Mouse (Mus musculus): ENCODE data around the gene Elac2. TPM values are rescaled to one million over a fixed set of nuclear protein-coding genes. Genes with fewer than 3 reads are reported as not detected.

Elac2 gene
- polyA plus RNA-seq, 1 experiment from 2014 or later = 19.9 TPM

- no peak overlapping the region for H3K4me3 ChIP-seq
- H3K9ac ChIP-seq = no peak overlapping the region
- no peak for ATAC-seq (ENCODE audit: extremely low read depth, insufficient number of reproducible peaks, low FRiP score, low TSS enrichment)
- no peak overlapping the region for H3K4me2 ChIP-seq
- no peak overlapping the region for H3K27ac ChIP-seq (replicated peaks)
- no peaks in the 10 kb centered on the region for H3K9me3 ChIP-seq
- H3K36me3 ChIP-seq = peaks cover 45% of the 10 kb centered on the region
- H3K4me1 ChIP-seq = peaks cover 8% of the 10 kb centered on the region
- H3K27me3 ChIP-seq (replicated peaks) = no peaks in the 10 kb centered on the region
- WGBS = 82% methylated on average over 11 of the region's 11 CpGs
Observed at GRCm38 (mm10) chr11:65022771-65023170, 43.9 kb downstream of the Elac2 start.

GRCm38 (mm10) chr11:65028049-65028448 is 49.2 kb downstream of the Elac2 start:
- Histone ChIP-seq H3K4me2 (no peak overlapping the region), H3K9me3 (no peaks in the 10 kb centered on the region), H3K36me3 (peaks cover 42% of the 10 kb centered on the region), H3K9ac (no peak overlapping the region), H3K27me3 (replicated peaks) (no peaks in the 10 kb centered on the region), H3K4me3 (no peak overlapping the region), H3K27ac (replicated peaks) (no peak overlapping the region), H3K4me1 (peaks cover 14% of the 10 kb centered on the region)
- no peak for ATAC-seq (ENCODE audit: extremely low read depth, insufficient number of reproducible peaks, low FRiP score, low TSS enrichment)
- WGBS = 76% methylated on average over 5 of the region's 5 CpGs

GRCm38 (mm10) chr11:65030201-65030600 is 51.4 kb downstream of the Elac2 start:
- H3K9me3 ChIP-seq = 0 out of 2 replicates have a peak, but pooled peaks cover 2% of the 10 kb centered on the region
- H3K27ac ChIP-seq (replicated peaks) = no peak overlapping the region
- no peak overlapping the region for H3K9ac ChIP-seq
- no peaks in the 10 kb centered on the region for H3K27me3 ChIP-seq (replicated peaks)
- H3K4me3 ChIP-seq = no peak overlapping the region
- H3K4me2 ChIP-seq = no peak overlapping the region
- H3K36me3 ChIP-seq = peaks cover 48% of the 10 kb centered on the region
- WGBS = 84% methylated on average over 1 of the region's 1 CpGs
- H3K4me1 ChIP-seq = peaks cover 14% of the 10 kb centered on the region
- ATAC-seq (ENCODE audit: extremely low read depth, insufficient number of reproducible peaks, low FRiP score, low TSS enrichment) = no peak

GRCm38 (mm10) chr11:65032221-65032620 is 53.4 kb downstream of the Elac2 start:
- Histone ChIP-seq H3K9ac (no peak overlapping the region), H3K4me2 (no peak overlapping the region), H3K9me3 (0 out of 2 replicates have a peak, but pooled peaks cover 3% of the 10 kb centered on the region), H3K27me3 (replicated peaks) (no peaks in the 10 kb centered on the region), H3K4me3 (no peak overlapping the region), H3K4me1 (peaks cover 5% of the 10 kb centered on the region; the same call in 1 of the 2 replicates), H3K36me3 (peaks cover 51% of the 10 kb centered on the region), H3K27ac (replicated peaks) (no peak overlapping the region)
- WGBS = 80% methylated on average over 7 of the region's 7 CpGs
- no peak for ATAC-seq (ENCODE audit: extremely low read depth, insufficient number of reproducible peaks, low FRiP score, low TSS enrichment)

- no peak for ATAC-seq (ENCODE audit: extremely low read depth, insufficient number of reproducible peaks, low FRiP score, low TSS enrichment)
- 39% methylated on average over 2 of the region's 2 CpGs for WGBS
- peak overlapping the region; percentile 32; the same call in 1 of the 2 replicates for H3K27ac ChIP-seq (replicated peaks)
Observed at GRCm38 (mm10) chr11:65038996-65039395, 60.2 kb downstream of the Elac2 start.

GRCm38 (mm10) chr11:65039517-65040095 is 60.8 kb downstream of the Elac2 start:
- Histone ChIP-seq H3K4me3 (no peak overlapping the region), H3K36me3 (peaks cover 27% of the 10 kb centered on the region), H3K27me3 (replicated peaks) (no peaks in the 10 kb centered on the region), H3K9me3 (0 out of 2 replicates have a peak, but pooled peaks cover 3% of the 10 kb centered on the region), H3K4me2 (no peak overlapping the region), H3K9ac (no peak overlapping the region), H3K4me1 (0 out of 2 replicates have a peak, but pooled peaks cover 2% of the 10 kb centered on the region), H3K27ac (replicated peaks) (peak overlapping the region; percentile 32; the same call in 1 of the 2 replicates)
- ATAC-seq (ENCODE audit: extremely low read depth, insufficient number of reproducible peaks, low FRiP score, low TSS enrichment) = no peak
- 69% methylated on average over 12 of the region's 12 CpGs for WGBS

More at GRCm38 (mm10) chr11:65038996-65039395, 60.2 kb downstream of the Elac2 start:
- H3K36me3 ChIP-seq = peaks cover 33% of the 10 kb centered on the region
- no peak overlapping the region for H3K4me3 ChIP-seq
- H3K4me2 ChIP-seq = no peak overlapping the region
- 0 out of 2 replicates have a peak, but pooled peaks cover 2% of the 10 kb centered on the region for H3K4me1 ChIP-seq
- no peaks in the 10 kb centered on the region for H3K27me3 ChIP-seq (replicated peaks)
- 0 out of 2 replicates have a peak, but pooled peaks cover 3% of the 10 kb centered on the region for H3K9me3 ChIP-seq
- H3K9ac ChIP-seq = no peak overlapping the region

GRCm38 (mm10) chr11:65040556-65040955 is 61.7 kb downstream of the Elac2 start:
- ATAC-seq (ENCODE audit: extremely low read depth, insufficient number of reproducible peaks, low FRiP score, low TSS enrichment) = no peak
- H3K4me2 ChIP-seq = no peak overlapping the region
- no peaks in the 10 kb centered on the region for H3K9me3 ChIP-seq
- no peak overlapping the region for H3K27ac ChIP-seq (replicated peaks)
- 0 out of 2 replicates have a peak, but pooled peaks cover 2% of the 10 kb centered on the region for H3K4me1 ChIP-seq
- H3K27me3 ChIP-seq (replicated peaks) = no peaks in the 10 kb centered on the region
- H3K4me3 ChIP-seq = no peak overlapping the region
- WGBS = 79% methylated on average over 6 of the region's 6 CpGs
- H3K9ac ChIP-seq = no peak overlapping the region
- H3K36me3 ChIP-seq = peaks cover 21% of the 10 kb centered on the region

- Histone ChIP-seq H3K9me3 (no peaks in the 10 kb centered on the region), H3K4me2 (no peak overlapping the region), H3K27ac (replicated peaks) (no peak overlapping the region), H3K27me3 (replicated peaks) (no peaks in the 10 kb centered on the region), H3K9ac (no peak overlapping the region), H3K36me3 (peaks cover 33% of the 10 kb centered on the region), H3K4me1 (no peaks in the 10 kb centered on the region), H3K4me3 (no peak overlapping the region)
- 78% methylated on average over 7 of the region's 7 CpGs for WGBS
- ATAC-seq (ENCODE audit: extremely low read depth, insufficient number of reproducible peaks, low FRiP score, low TSS enrichment) = no peak
Observed at GRCm38 (mm10) chr11:65049090-65049489, 70.3 kb downstream of the Elac2 start.

GRCm38 (mm10) chr11:65050819-65051218 is 72.0 kb downstream of the Elac2 start:
- H3K9ac ChIP-seq = no peak overlapping the region
- 88% methylated on average over 5 of the region's 5 CpGs for WGBS
- H3K27ac ChIP-seq (replicated peaks) = no peak overlapping the region
- no peak overlapping the region for H3K4me2 ChIP-seq
- H3K4me3 ChIP-seq = no peak overlapping the region
- H3K9me3 ChIP-seq = no peaks in the 10 kb centered on the region
- H3K4me1 ChIP-seq = peaks cover 7% of the 10 kb centered on the region
- ATAC-seq (ENCODE audit: extremely low read depth, insufficient number of reproducible peaks, low FRiP score, low TSS enrichment) = no peak
- peaks cover 28% of the 10 kb centered on the region for H3K36me3 ChIP-seq
- no peaks in the 10 kb centered on the region for H3K27me3 ChIP-seq (replicated peaks)

Other genes starting within 250 kb of the Elac2 start
- gene 1700086D15Rik, start 180.9 kb downstream of the Elac2 start, polyA plus RNA-seq (2015; fragmentation: Nextera tagmentation; extraction: Ambion mirVana) = 0.13 and 0.18 TPM in 2 replicates
- gene Arhgap44, start 183.9 kb downstream of the Elac2 start, polyA plus RNA-seq (2015; fragmentation: Nextera tagmentation; extraction: Ambion mirVana) = 10.2 and 11.8 TPM in 2 replicates